Mouse (Mus musculus) lung, adult 18-20 months (tissue): ENCODE data around the gene Lrp4.

ENCODE experiments used
- DNase-seq, 2 experiments: peaks; one replicate each; pipeline ENCODE4 v3.0.0; 2022; ENCODE audit warnings: mixed read lengths in 2 of 2

The Lrp4 gene

GRCm38 (mm10) chr2:91453231-91454075, 3.9 kb upstream of the Lrp4 start:
- no peak for DNase-seq

DNA sequence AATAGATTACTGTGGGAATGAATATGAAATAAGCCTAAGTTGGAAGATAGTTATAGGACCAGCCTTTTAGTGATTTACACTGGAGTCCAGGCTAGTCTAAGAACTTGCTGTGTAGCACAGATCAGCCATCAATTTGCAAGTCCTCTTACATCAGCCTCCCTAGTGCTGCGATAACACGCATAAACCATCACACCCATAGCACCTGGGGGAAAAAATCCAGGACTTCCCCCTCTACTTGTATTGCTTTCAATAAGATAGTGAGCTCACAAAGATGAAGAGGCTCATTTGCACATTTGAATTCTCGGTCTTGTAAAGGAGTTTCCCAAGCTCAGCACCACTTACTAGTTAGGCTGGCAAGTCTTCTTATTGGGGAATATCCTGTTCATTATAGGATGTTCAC, 2.9 kb upstream of the Lrp4 start:
- DNase-seq, result no peak

DNA sequence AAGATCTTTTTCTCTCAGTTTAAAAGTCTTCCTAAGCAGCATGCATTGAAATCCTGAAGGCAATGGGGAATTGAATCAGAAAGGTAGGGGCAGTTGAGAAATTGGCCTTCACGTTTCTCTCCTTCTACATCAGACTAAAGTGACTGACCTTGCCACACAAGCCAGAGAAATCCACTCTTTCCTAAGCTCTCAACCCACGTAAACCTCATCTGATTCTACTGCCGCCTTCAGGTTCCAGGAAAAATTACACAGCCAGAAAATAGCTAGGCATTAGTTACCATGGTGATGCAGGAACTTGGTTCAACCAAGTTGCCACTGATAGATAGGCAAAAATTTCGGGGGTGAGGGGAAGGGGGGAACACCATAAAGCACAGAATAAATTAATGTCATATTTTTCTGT, 1.5 kb upstream of the Lrp4 start:
- DNase-seq, result peak in 1 of 2 experiments; percentile 67

DNA sequence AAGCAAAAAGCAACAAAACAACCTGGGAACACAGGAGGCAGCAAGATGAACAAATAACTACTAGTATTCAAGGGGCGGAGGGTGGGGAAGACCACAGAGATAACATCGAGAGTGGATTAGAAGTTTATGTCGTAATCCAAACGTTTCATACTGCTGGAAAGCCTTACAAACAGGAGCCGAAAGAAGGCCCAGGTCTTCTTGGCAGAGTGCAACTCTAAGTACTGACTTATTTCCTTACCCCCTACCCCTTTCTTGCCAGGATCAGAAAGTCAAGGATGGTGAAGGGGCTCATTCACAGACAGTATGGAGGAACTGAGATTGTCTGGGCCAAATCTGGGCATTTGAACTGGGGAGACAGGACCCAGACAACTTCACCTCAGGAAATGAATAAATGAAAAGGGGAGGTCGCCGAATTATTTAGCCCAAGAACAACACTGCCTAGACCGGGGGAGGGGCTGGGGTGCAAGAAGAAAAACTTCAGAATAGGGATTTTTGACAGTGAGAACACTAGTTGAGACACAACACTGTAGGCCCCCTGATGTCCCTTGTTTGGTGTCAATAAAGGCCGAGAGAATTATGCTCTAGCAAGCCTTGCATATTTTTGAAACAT, 715 bp upstream of the Lrp4 start:
- no peak for DNase-seq

DNA sequence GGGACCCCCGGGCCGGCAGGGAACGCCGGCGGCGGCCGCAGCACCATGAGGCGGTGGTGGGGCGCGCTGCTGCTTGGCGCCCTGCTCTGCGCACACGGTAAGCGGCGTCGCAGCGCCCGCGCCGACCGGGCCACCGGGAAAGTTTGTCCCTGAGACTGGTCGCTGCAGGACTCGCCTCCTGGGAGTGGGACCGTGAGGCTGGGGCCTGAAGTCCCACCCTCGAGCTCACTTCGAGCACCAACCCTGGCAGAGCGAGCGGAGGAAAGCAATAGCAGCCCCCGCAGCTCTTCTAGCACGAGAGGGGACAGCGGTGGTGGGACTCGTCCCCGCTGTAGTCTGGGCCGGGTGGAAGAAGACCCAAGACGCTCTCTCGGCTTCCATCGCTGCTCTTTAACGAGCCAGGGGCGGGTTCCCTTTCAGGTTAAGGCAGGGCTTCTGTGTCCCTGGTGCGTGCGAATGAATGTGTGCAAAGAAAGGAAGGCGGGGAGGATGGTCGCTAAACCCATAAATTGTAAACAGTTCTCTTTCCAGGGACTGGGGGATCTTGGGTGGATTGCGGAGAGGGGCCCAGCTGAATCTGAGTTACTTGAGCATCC, 443 bp downstream of the Lrp4 start:
- no peak for DNase-seq

DNA sequence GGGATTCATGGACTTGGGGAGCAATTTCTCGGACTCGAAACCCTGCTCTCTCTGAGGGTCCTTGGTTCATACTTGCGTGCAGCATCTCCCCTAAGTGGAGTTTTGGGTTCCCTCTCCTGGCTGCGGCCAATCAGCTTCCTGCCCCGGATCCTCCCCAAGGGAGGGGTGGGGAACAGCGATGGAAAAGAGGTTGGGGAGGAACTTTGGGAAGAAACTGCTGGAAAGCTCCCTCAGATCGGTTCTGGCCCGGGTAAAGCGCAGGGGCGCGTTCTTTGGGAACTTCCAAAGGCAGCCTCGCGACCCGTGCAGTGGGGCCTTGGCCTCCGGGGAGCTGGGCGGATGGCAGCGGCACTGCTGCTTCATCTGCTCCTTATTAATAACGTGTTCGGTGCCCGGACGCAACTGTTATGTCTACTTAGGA, 951 bp downstream of the Lrp4 start:
- DNase-seq, result peak; percentile 54 to 56

GRCm38 (mm10) chr2:91458673-91459391, 1.5 kb downstream of the Lrp4 start:
- DNase-seq, result peak; percentile 49 to 65

GRCm38 (mm10) chr2:91460076-91460475, 2.8 kb downstream of the Lrp4 start:
- DNase-seq, result peak in 1 of 2 experiments; percentile 34

DNA sequence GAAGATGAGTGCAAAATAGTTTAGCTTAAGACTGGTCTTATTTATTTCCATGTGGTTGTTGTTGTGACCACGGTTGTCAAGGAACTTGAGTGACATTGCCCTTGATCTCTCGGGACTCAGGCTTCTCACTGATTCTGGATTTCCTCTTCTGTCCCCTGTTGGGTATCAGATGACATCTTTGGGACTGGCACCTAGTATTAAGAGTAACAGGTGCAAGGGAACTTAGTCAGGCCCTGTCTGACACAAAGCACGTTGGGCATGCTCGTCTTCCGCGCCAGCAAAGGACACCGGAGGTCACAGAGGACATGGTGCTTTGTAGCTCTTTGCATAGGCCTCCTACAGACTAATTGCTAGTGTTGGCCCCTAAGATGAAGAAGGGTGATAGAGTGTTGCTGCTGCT, 3.5 kb downstream of the Lrp4 start:
- no peak for DNase-seq

GRCm38 (mm10) chr2:91461341-91461740, 4.0 kb downstream of the Lrp4 start:
- peak in 1 of 2 experiments; percentile 48 for DNase-seq

GRCm38 (mm10) chr2:91462196-91462595, 4.9 kb downstream of the Lrp4 start:
- no peak for DNase-seq

- no peak for DNase-seq
These were observed 5.4 kb downstream of the Lrp4 start for GRCm38 (mm10) chr2:91462681-91463080.

DNA sequence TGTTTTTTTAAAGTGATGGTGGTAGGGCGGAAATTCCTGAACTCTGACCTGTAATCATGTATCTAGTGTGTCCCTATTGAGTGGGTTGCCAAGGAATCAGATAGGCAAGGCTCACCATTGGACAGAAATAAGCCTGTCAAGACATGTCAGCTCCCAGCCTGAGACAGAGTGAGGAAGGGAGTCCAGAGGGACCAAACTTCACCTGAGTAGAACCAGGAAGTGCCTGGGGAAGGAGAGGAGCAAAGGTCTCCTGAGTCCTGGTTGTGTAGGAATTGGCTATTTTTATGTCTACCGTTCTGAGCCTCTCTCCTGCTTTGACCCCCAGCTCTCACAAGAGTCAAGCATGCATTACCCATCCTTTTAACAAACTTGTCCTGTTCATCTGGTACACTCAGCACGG, 8.6 kb downstream of the Lrp4 start:
- no peak for DNase-seq

- DNase-seq, result no peak
These were observed 10.3 kb downstream of the Lrp4 start for GRCm38 (mm10) chr2:91467613-91468012.

DNA sequence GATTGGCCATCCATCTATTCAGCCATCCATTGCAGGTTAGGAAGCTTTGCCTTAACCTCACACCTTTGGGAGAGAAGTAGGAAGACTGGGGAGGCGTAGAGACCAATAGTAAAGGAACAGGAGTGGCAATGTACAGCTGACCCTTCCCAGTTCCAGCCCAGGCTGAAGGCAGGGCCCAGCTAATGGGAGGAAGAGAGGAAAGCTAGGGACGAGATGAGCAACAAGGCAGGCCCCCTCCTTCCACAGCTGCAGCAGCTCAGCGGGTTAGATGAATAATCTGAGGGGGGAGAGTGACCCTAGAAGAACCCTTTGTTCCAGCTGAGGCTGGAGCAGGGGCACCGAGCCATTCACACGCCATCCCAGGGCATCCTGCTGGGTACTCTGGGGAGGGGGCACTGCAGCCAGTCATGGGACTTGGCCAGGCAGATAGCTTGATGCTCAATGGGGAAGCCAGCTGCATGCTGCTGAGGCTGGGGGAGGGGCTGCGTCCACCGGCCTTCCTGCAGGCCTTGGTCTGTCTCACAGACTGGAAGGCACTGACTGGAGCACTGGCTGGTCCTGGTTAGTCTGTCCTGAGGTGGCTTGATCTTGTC, 12.8 kb downstream of the Lrp4 start:
- no peak for DNase-seq

DNA sequence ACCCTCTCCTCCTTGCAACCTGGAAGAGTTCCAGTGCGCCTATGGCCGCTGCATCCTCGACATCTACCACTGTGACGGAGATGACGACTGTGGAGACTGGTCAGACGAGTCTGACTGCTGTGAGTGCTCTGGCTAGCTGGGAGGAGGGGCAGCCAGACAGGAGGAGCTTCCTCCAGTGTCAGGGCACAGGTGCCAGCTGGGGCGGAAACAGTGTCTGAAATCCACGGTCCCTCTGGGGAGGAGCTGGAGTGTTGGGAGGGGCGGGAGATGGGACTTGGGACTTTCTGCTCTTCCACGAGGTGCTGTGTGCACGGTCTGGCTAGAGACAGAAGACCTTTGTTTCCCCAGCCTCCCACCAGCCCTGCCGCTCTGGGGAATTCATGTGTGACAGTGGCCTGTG, 17.0 kb downstream of the Lrp4 start:
- peak; percentile 65 to 77 for DNase-seq

DNA sequence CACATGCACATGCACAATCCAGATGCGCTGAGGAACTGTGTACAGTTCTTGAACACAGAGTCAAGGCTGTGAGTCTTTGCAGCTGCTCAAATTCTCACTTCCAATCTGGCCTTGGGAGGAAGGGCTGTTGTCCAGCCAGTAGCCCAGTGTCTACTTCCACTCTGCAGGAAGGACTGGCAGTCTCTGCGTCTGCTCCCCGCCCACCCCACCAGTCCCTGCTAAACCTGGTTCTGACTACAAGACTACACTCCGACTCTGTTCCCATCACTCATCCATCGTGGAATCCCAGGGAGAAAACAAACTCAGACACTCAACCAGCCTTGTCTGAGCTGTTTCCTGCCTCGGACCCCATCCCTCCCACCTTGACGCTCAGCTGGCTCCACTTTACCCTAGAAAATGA, 18.5 kb downstream of the Lrp4 start:
- no peak for DNase-seq

- peak; percentile 40 to 41 for DNase-seq
These were observed 18.9 kb downstream of the Lrp4 start for GRCm38 (mm10) chr2:91476251-91476661.

DNA sequence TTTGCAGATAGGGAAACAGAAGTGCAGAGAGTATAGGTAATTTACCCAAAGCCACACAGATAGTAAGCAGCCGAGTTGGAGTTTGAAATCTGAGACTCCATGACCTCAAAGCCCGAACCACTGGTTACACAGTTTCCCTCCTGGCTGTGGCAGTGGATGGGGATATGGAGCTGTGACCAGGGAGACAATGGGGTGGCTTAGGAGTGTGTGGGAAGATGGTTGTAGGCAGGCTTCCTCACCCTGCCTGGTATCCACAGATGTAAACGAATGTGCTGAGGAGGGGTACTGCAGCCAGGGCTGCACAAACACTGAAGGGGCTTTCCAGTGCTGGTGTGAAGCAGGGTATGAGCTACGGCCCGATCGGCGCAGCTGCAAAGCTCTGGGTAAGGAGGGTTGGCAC, 19.5 kb downstream of the Lrp4 start:
- DNase-seq, result no peak

DNA sequence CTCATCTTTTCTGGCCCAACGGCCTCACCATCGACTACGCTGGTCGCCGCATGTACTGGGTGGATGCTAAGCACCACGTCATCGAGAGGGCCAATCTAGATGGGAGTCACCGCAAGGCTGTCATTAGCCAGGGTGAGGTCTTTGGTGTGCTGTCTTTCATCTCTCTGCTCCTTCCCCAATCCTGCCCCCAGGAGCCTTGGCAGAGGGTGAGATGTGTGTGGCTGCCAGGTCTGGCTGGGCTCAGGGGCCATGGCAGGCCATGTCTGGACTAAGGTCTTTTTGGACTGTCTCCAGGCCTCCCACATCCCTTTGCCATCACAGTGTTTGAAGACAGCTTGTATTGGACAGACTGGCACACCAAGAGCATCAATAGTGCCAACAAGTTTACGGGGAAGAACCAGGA, 23.1 kb downstream of the Lrp4 start:
- no peak for DNase-seq

- DNase-seq, result peak in 1 of 2 experiments; percentile 64
These were observed 23.6 kb downstream of the Lrp4 start for GRCm38 (mm10) chr2:91480805-91481514.

DNA sequence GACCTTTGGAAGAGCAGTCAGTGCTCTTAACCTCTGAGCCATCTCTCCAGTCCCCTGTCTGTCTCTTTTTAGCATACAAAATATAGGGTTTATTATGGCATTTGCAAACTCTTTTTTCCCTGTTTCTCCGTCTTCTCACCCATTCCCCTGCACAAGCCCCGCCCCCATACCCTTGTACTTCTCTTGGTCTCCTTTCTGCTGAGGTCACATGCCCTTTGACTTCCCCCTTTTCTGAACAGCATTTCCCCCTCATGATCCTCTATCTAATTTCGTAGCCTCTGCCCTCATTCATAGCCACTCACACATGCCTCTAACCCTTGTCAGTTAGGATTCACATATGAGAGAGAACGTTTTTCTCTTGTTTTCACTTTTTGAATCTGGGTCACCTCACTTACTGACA, 27.4 kb downstream of the Lrp4 start:
- DNase-seq, result peak in 1 of 2 experiments; percentile 27
